Mouse (Mus musculus): Measurements from ENCODE around the gene Prss50. TPM values are rescaled to one million over a fixed set of nuclear protein-coding genes. Genes with fewer than 3 reads are reported as not detected.

Gene Prss50
- total and polyA plus RNA-seq, 3 experiments: not detected

GRCm38 (mm10) chr9:110834411-110834810, 23.4 kb upstream of the Prss50 start, which contains the start of gene Prss45:
Prss45 (plus strand) TSS chr9:110834588.
- no peak within 1 kb of the TSS for H3K4me3 ChIP-seq (ENCODE audit: control insufficient read depth in 1 of 2, insufficient read depth in 1 of 2, low read depth in 2 of 2, low read length in 2 of 2)
- H3K9ac ChIP-seq (ENCODE audit: control insufficient read depth, low read depth, low read length, poor library complexity, severe bottlenecking): no peak within 1 kb of the TSS
- no peaks in the 10 kb centered on the region for H3K9me3 ChIP-seq (replicated peaks; ENCODE audit: insufficient read depth, low read length)
- H3K4me1 ChIP-seq (ENCODE audit: control insufficient read depth in 1 of 2, insufficient read depth in 2 of 2, low read length in 2 of 2): no peaks in the 10 kb centered on the region
- no peak within 1 kb of the TSS for H3K27ac ChIP-seq (ENCODE audit: control insufficient read depth, low read depth, low read length)
- no peaks in the 10 kb centered on the region for H3K36me3 ChIP-seq (ENCODE audit: control insufficient read depth in 1 of 2, insufficient read depth in 2 of 2, low read length in 2 of 2)
- no peaks in the 10 kb centered on the region for H3K79me2 ChIP-seq (ENCODE audit: control insufficient read depth, insufficient read depth, low read length, poor library complexity)
- TF ChIP-seq POLR2A (IDR thresholded peaks at IDR 0.05; ENCODE audit: control insufficient read depth in 1 of 2, insufficient read depth in 1 of 2, low read depth in 1 of 2, low read length in 2 of 2, poor library complexity in 1 of 2) (no peak), ZC3H11A (IDR thresholded peaks at IDR 0.05; ENCODE audit: low read depth, low read length) (no peak)
- DNase-seq (ENCODE audit: low read depth, low spot score): no peak
- no peaks in the 10 kb centered on the region for H3K27me3 ChIP-seq (ENCODE audit: control insufficient read depth in 1 of 2, insufficient read depth in 2 of 2, low read length in 2 of 2)

- no peaks in the 10 kb centered on the region for H3K27me3 ChIP-seq (ENCODE audit: control insufficient read depth in 1 of 2, insufficient read depth in 2 of 2, low read length in 2 of 2)
- H3K4me3 ChIP-seq (ENCODE audit: control insufficient read depth in 1 of 2, insufficient read depth in 1 of 2, low read depth in 2 of 2, low read length in 2 of 2): no peak overlapping the region
- no peak overlapping the region for H3K9ac ChIP-seq (ENCODE audit: control insufficient read depth, low read depth, low read length, poor library complexity, severe bottlenecking)
- TF ChIP-seq GATA1 (IDR thresholded peaks at IDR 0.05; ENCODE audit: low read depth, low read length) (no peak), USF1 (IDR thresholded peaks at IDR 0.05; ENCODE audit: low read depth, low read length) (no peak), SIN3A (IDR thresholded peaks at IDR 0.05; ENCODE audit: low read length) (no peak), NRF1 (IDR thresholded peaks at IDR 0.05; ENCODE audit: insufficient read depth, low read depth, low read length, poor library complexity, severe bottlenecking) (no peak), TBP (IDR thresholded peaks at IDR 0.05; ENCODE audit: low read depth, low read length) (no peak), MYC (IDR thresholded peaks at IDR 0.05; ENCODE audit: low read depth, low read length) (no peak), RCOR1 (IDR thresholded peaks at IDR 0.05; ENCODE audit: low read depth, low read length) (no peak), CHD1 (IDR thresholded peaks at IDR 0.05; ENCODE audit: low read depth, low read length) (no peak), MAFK (IDR thresholded peaks at IDR 0.05; ENCODE audit: borderline replicate concordance, low read depth, low read length) (no peak), NELFE (IDR thresholded peaks at IDR 0.05; ENCODE audit: low read depth, low read length) (no peak), TAL1 (IDR thresholded peaks at IDR 0.05; ENCODE audit: low read length) (no peak), ZNF384 (IDR thresholded peaks at IDR 0.05; ENCODE audit: low read depth, low read length) (no peak), MAX (IDR thresholded peaks at IDR 0.05; ENCODE audit: low read length) (no peak), EP300 (IDR thresholded peaks at IDR 0.05; ENCODE audit: low read depth in 1 of 2, low read length in 2 of 2) (no peak)
- no peak overlapping the region for H3K27ac ChIP-seq (ENCODE audit: control insufficient read depth, low read depth, low read length)
- no peaks in the 10 kb centered on the region for H3K9me3 ChIP-seq (replicated peaks; ENCODE audit: insufficient read depth, low read length)
- H3K4me1 ChIP-seq (ENCODE audit: control insufficient read depth in 1 of 2, insufficient read depth in 2 of 2, low read length in 2 of 2): no peaks in the 10 kb centered on the region
- H3K79me2 ChIP-seq (ENCODE audit: control insufficient read depth, insufficient read depth, low read length, poor library complexity): no peaks in the 10 kb centered on the region
- no peaks in the 10 kb centered on the region for H3K36me3 ChIP-seq (ENCODE audit: control insufficient read depth in 1 of 2, insufficient read depth in 2 of 2, low read length in 2 of 2)
- DNase-seq (ENCODE audit: low read depth, low spot score): no peak
Observed at GRCm38 (mm10) chr9:110834961-110835360, 22.8 kb upstream of the Prss50 start.

GRCm38 (mm10) chr9:110836112-110836511, 21.7 kb upstream of the Prss50 start:
- no peak overlapping the region for H3K27ac ChIP-seq (ENCODE audit: control insufficient read depth, low read depth, low read length)
- H3K4me3 ChIP-seq (ENCODE audit: control insufficient read depth in 1 of 2, insufficient read depth in 1 of 2, low read depth in 2 of 2, low read length in 2 of 2): no peak overlapping the region
- H3K9me3 ChIP-seq (replicated peaks; ENCODE audit: insufficient read depth, low read length): no peaks in the 10 kb centered on the region
- TF ChIP-seq POLR2A (IDR thresholded peaks at IDR 0.05; ENCODE audit: control insufficient read depth in 1 of 2, insufficient read depth in 1 of 2, low read depth in 1 of 2, low read length in 2 of 2, poor library complexity in 1 of 2) (no peak), E2F4 (IDR thresholded peaks at IDR 0.05; ENCODE audit: borderline replicate concordance, low read depth, low read length) (no peak)
- H3K36me3 ChIP-seq (ENCODE audit: control insufficient read depth in 1 of 2, insufficient read depth in 2 of 2, low read length in 2 of 2): no peaks in the 10 kb centered on the region
- H3K9ac ChIP-seq (ENCODE audit: control insufficient read depth, low read depth, low read length, poor library complexity, severe bottlenecking): no peak overlapping the region
- no peaks in the 10 kb centered on the region for H3K79me2 ChIP-seq (ENCODE audit: control insufficient read depth, insufficient read depth, low read length, poor library complexity)
- H3K27me3 ChIP-seq (ENCODE audit: control insufficient read depth in 1 of 2, insufficient read depth in 2 of 2, low read length in 2 of 2): no peaks in the 10 kb centered on the region
- DNase-seq (ENCODE audit: low read depth, low spot score): no peak
- H3K4me1 ChIP-seq (ENCODE audit: control insufficient read depth in 1 of 2, insufficient read depth in 2 of 2, low read length in 2 of 2): no peaks in the 10 kb centered on the region
